Mouse (Mus musculus): ENCODE results near the gene Slc28a2. TPM values are rescaled to one million over a fixed set of nuclear protein-coding genes. Genes with fewer than 3 reads are reported as not detected.
A peak's percentile ranks its signal among the peaks of the same experiment; 100 is the strongest.
"Not testable (repeated sequence)": the region's sequence is repeated elsewhere in the genome, so short reads cannot be mapped to it uniquely, and the experiment has no call there.

Gene Slc28a2
- total RNA-seq (2014; fragmentation: Nextera tagmentation), result 50.9 and 68.1 TPM in 2 replicates
- total RNA-seq (2017), result 64.3 and 72.5 TPM in 2 replicates

- ATAC-seq (replicated peaks; ENCODE audit: poor library complexity, severe bottlenecking), result peak; percentile 95
These were observed at the start of gene Slc28a2 for GRCm38 (mm10) chr2:122426200-122426599. Slc28a2 (plus strand) TSS chr2:122426477.

GRCm38 (mm10) chr2:122377215-122377674 is 49.0 kb upstream of the Slc28a2 start:
- ATAC-seq (replicated peaks; ENCODE audit: poor library complexity, severe bottlenecking), result peak; percentile 55

- peak; percentile 23 for ATAC-seq (replicated peaks; ENCODE audit: poor library complexity, severe bottlenecking)
These were observed 48.5 kb upstream of the Slc28a2 start for GRCm38 (mm10) chr2:122377751-122378246.

- ATAC-seq (replicated peaks; ENCODE audit: poor library complexity, severe bottlenecking), result no peak
These were observed 47.6 kb upstream of the Slc28a2 start for GRCm38 (mm10) chr2:122378421-122379291.

GRCm38 (mm10) chr2:122379292-122379650 is 47.0 kb upstream of the Slc28a2 start:
- no peak for ATAC-seq (replicated peaks; ENCODE audit: poor library complexity, severe bottlenecking)

- peak; percentile 16; the same call in 1 of the 2 replicates for ATAC-seq (replicated peaks; ENCODE audit: poor library complexity, severe bottlenecking)
These were observed 45.4 kb upstream of the Slc28a2 start for GRCm38 (mm10) chr2:122380768-122381311.

- peak; percentile 52 for ATAC-seq (replicated peaks; ENCODE audit: poor library complexity, severe bottlenecking)
These were observed 44.8 kb upstream of the Slc28a2 start for GRCm38 (mm10) chr2:122381329-122382103.

- ATAC-seq (replicated peaks; ENCODE audit: poor library complexity, severe bottlenecking), result no peak
These were observed 44.2 kb upstream of the Slc28a2 start for GRCm38 (mm10) chr2:122382121-122382520.

- no peak for ATAC-seq (replicated peaks; ENCODE audit: poor library complexity, severe bottlenecking)
These were observed 41.2 kb upstream of the Slc28a2 start for GRCm38 (mm10) chr2:122385095-122385494.

GRCm38 (mm10) chr2:122387135-122387534 is 39.1 kb upstream of the Slc28a2 start:
- ATAC-seq (replicated peaks; ENCODE audit: poor library complexity, severe bottlenecking), result not testable (repeated sequence)

GRCm38 (mm10) chr2:122396150-122396549 is 30.1 kb upstream of the Slc28a2 start:
- ATAC-seq (replicated peaks; ENCODE audit: poor library complexity, severe bottlenecking), result no peak

GRCm38 (mm10) chr2:122407607-122408006 is 18.7 kb upstream of the Slc28a2 start:
- peak; percentile 89 for ATAC-seq (replicated peaks; ENCODE audit: poor library complexity, severe bottlenecking)

- ATAC-seq (replicated peaks; ENCODE audit: poor library complexity, severe bottlenecking), result peak; percentile 69
These were observed 17.3 kb upstream of the Slc28a2 start for GRCm38 (mm10) chr2:122408928-122409327.

GRCm38 (mm10) chr2:122426645-122427044 is 368 bp downstream of the Slc28a2 start:
- ATAC-seq (replicated peaks; ENCODE audit: poor library complexity, severe bottlenecking), result not testable (repeated sequence)

GRCm38 (mm10) chr2:122438706-122439482 is 12.6 kb downstream of the Slc28a2 start:
- ATAC-seq (replicated peaks; ENCODE audit: poor library complexity, severe bottlenecking), result peak; percentile 90

- ATAC-seq (replicated peaks; ENCODE audit: poor library complexity, severe bottlenecking), result peak; percentile 88
These were observed 14.2 kb downstream of the Slc28a2 start for GRCm38 (mm10) chr2:122440521-122440920.

GRCm38 (mm10) chr2:122441000-122441933 is 15.0 kb downstream of the Slc28a2 start:
- no peak for ATAC-seq (replicated peaks; ENCODE audit: poor library complexity, severe bottlenecking)

GRCm38 (mm10) chr2:122450351-122450750 is 24.1 kb downstream of the Slc28a2 start:
- peak; percentile 35 for ATAC-seq (replicated peaks; ENCODE audit: poor library complexity, severe bottlenecking)

- ATAC-seq (replicated peaks; ENCODE audit: poor library complexity, severe bottlenecking), result no peak
These were observed 26.1 kb downstream of the Slc28a2 start for GRCm38 (mm10) chr2:122452426-122452825.

Measured in granulocyte monocyte progenitor cell, adult 5-6 weeks (primary cell).